Mouse (Mus musculus) liver, embryonic 18 days (tissue): ENCODE results near the gene Bmp8b. TPM values are rescaled to one million over a fixed set of nuclear protein-coding genes. Genes with fewer than 3 reads are reported as not detected.

Experiments
- polyA plus RNA-seq: library from polyadenylated mRNA; depleted of rRNA; stranded (reverse); fragments of >200 nt; gene quantifications from 2 replicates; pipeline ENCODE4 v1.2.3, GENCODE M21; 2012; rRNA removed

The Bmp8b gene
- polyA plus RNA-seq: 0.22 and 0.24 TPM in 2 replicates

DNA sequence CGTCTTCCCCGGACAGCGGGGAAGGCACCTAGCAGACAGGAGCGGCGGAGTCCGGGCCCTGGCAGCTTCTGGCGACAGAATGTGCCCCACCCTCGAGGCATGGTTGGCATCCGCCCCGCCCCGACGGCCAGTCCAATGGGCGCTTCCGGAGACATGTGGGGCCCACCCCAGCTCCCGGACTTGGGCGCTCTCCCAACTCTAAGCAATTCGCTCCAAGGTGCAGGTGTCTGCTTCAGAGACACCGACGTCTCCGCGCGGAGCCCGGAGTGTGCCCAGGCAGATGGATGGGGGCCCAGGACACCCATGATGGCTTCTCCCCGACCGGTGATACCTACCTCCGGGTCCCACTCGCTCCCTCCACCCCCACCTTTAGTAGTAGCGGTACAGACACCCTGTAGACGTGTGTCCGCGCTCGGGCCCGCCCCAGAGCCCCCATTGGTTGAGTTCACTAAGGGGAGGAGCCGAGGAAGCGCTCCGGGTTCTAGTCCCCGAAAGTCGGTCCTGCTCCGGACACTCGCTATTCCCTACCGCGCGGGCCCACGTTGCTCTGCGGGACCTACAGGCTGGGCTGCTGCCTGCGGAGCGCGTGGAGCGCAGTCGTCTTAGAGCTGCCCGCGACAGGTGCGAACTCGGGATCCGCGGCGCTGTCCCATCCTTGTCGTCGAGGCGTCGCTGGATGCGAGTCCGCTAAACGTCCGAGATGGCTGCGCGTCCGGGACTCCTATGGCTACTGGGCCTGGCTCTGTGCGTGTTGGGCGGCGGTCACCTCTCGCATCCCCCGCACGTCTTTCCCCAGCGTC is at the start of gene Bmp8b:
Bmp8b (plus strand) TSS at position 515 of the 800 bp plus-strand sequence.

DNA sequence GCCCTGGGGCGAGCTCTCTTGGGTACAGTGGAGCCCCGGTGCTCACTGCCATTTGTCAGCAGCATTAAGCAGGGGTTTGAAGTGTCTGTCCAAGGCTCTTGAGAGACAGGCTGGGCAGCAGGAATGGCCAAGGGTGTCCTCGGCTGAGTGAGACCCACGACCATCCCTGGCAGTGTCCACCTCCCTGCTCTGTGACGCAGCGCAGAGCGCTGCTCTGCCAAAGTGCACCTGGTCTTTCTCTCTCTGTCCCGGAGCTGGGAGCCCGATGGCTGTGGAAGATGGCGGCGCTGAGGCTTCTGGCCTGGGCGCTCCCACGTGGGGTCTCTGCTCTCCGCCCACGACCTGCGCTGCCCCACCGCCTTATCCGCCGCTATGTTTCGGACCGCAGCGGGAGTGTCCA is 11.0 kb downstream of the Bmp8b start, which contains the start of gene Oxct2b:
Oxct2b (plus strand) TSS at position 256 of the 400 bp plus-strand sequence.

DNA sequence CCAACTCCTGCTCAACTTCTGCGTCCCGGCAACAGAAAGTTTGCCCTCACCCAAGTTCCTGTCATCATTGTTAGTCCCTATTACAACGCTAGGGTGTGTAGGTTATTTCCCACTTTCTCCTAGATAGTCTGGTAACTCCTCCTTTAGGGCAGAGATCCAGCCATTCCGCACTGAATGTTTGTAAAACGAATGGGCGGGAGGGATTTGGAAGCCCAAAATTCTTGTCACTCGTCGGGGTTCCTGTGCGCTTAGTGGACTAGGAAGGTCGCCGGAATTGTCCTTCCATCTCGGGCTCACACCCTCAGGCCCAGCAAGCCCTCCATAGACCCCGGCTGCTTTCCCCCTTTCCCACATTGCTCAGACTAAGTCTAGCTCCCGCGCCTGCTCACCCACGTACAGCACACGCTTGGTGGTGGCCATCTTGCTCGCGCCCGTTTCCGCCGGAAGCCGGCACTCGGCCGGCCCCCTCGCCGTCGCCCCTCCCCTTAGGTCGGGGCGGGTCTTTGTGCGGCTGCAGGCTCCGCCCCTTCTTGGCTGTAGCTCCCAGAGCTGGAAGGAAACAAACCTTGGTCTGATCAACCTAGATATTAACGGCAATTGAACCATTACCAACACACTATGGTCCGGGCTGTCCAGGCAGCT is 34.7 kb downstream of the Bmp8b start, which contains the start of gene Ppie:
Ppie (minus strand) TSS at position 439 of the 642 bp plus-strand sequence.

Other genes with a start within 250 kb of the Bmp8b start
- 43.0 and 45.9 TPM in 2 replicates for gene Cap1, start 219.1 kb upstream of the Bmp8b start, polyA plus RNA-seq
- 0.07 and 0.08 TPM in 2 replicates for gene Mfsd2a, start 144.0 kb upstream of the Bmp8b start, polyA plus RNA-seq
- 0.82 and 0.99 TPM in 2 replicates for gene Mycl, start 109.5 kb upstream of the Bmp8b start, polyA plus RNA-seq
- 4.5 and 5.4 TPM in 2 replicates for gene Trit1, start 88.6 kb upstream of the Bmp8b start, polyA plus RNA-seq
- 0.03 and 0.06 TPM in 2 replicates for gene Oxct2b, start 11.1 kb downstream of the Bmp8b start, polyA plus RNA-seq
- 17.7 and 19.1 TPM in 2 replicates for gene Ppie, start 34.8 kb downstream of the Bmp8b start, polyA plus RNA-seq
- 0.01 TPM in 1 of 2 replicates, not detected in the other for gene Hpcal4, start 78.1 kb downstream of the Bmp8b start, polyA plus RNA-seq
- 0.02 TPM in 1 of 2 replicates, not detected in the other for gene Nt5c1a, start 96.3 kb downstream of the Bmp8b start, polyA plus RNA-seq
- gene Heyl, start 128.4 kb downstream of the Bmp8b start, polyA plus RNA-seq: 0.60 and 0.84 TPM in 2 replicates
- gene Pabpc4, start 157.2 kb downstream of the Bmp8b start, polyA plus RNA-seq: 103 and 135 TPM in 2 replicates
- gene Oxct2a, start 218.5 kb downstream of the Bmp8b start, polyA plus RNA-seq: 0.05 and 0.07 TPM in 2 replicates
- gene Bmp8a, start 238.1 kb downstream of the Bmp8b start, polyA plus RNA-seq: 0.06 and 0.08 TPM in 2 replicates